Mouse (Mus musculus) thymus, adult 2 months (tissue): ENCODE measurements around the gene Klk8. TPM values are rescaled to one million over a fixed set of nuclear protein-coding genes. Genes with fewer than 3 reads are reported as not detected.

Experiments used
- DNase-seq: peaks from one replicate; pipeline ENCODE4 v3.0.0; 2021
- H3K27ac ChIP-seq: fragments of 200-500 bp; 2 replicates; pipeline ENCODE4 v1.5.1; 2012; ENCODE audit warnings: low read length, control low read depth; ENCODE audit not compliant: control insufficient read depth, insufficient read depth
- H3K27me3 ChIP-seq: fragments of 200-500 bp; 2 replicates; pipeline ENCODE4 v1.6.1; 2012; ENCODE audit warnings: mild to moderate bottlenecking, low read length, moderate library complexity, mixed read lengths; ENCODE audit not compliant: control insufficient read depth, insufficient read depth
- H3K36me3 ChIP-seq: fragments of 200-500 bp; 2 replicates; pipeline ENCODE4 v1.6.1; 2012; ENCODE audit warnings: mild to moderate bottlenecking, low read length, moderate library complexity; ENCODE audit not compliant: control insufficient read depth, insufficient read depth
- H3K4me1 ChIP-seq: fragments of 200-500 bp; replicated peaks from 2 replicates; pipeline ENCODE4 v1.6.1; 2012; ENCODE audit warnings: low read length; ENCODE audit not compliant: control insufficient read depth, insufficient read depth
- H3K4me3 ChIP-seq: fragments of 200-500 bp; 2 replicates; pipeline ENCODE4 v1.5.1; 2012; ENCODE audit warnings: mild to moderate bottlenecking, low read length, control low read depth, moderate library complexity; ENCODE audit not compliant: control insufficient read depth, insufficient read depth
- CTCF ChIP-seq: fragments of 200-500 bp; IDR thresholded peaks from 2 replicates; pipeline ENCODE4 v1.5.1; 2012; ENCODE audit warnings: mild to moderate bottlenecking, control low read depth, low read length, moderate library complexity, borderline replicate concordance; ENCODE audit not compliant: control insufficient read depth, poor library complexity, insufficient read depth; ENCODE audit errors: extremely low read depth
- POLR2A ChIP-seq: fragments of 200-500 bp; IDR thresholded peaks from 2 replicates; pipeline ENCODE4 v1.6.1; 2012; ENCODE audit warnings: mild to moderate bottlenecking, low read length, control low read depth, moderate library complexity; ENCODE audit not compliant: control insufficient read depth, poor library complexity, insufficient read depth; ENCODE audit errors: extremely low read depth
- WGBS: fragments of 180-500 bp; shearing (Covaris S2); methylation state at CpG from one replicate; pipeline ENCODE4 v1.1.7; 2018; 5-methylcytosine and 5-hydroxymethylcytosine counted together
- polyA plus RNA-seq: library from polyadenylated mRNA; depleted of rRNA; stranded (reverse); fragments of >200 nt; gene quantifications from 2 replicates; pipeline ENCODE4 v1.2.3, GENCODE M21; 2012; rRNA removed

The Klk8 gene
- polyA plus RNA-seq, 1 experiment, result 28.9 TPM

GRCm38 (mm10) chr7:43841701-43842100, 44.3 kb downstream of the Klk8 start, which contains the start of gene Klk5:
Klk5 (plus strand) TSS chr7:43841971.
- Histone ChIP-seq H3K36me3 (no peaks in the 10 kb centered on the region), H3K4me1 (no peaks in the 10 kb centered on the region), H3K27ac (no peak within 1 kb of the TSS), H3K27me3 (no peaks in the 10 kb centered on the region), H3K4me3 (no peak within 1 kb of the TSS)
- no peak for DNase-seq
- WGBS, result 60% methylated on average over 3 of the region's 3 CpGs
- TF ChIP-seq POLR2A (no peak), CTCF (no peak)

- Histone ChIP-seq H3K4me3 (no peak overlapping the region), H3K27ac (no peak overlapping the region), H3K27me3 (no peaks in the 10 kb centered on the region), H3K36me3 (no peaks in the 10 kb centered on the region), H3K4me1 (no peaks in the 10 kb centered on the region)
- 86% methylated on average over 4 of the region's 4 CpGs for WGBS
- no peak for TF ChIP-seq CTCF
- TF ChIP-seq POLR2A, result no peak
- no peak for DNase-seq
These were observed 46.4 kb downstream of the Klk8 start for GRCm38 (mm10) chr7:43843801-43844200.

GRCm38 (mm10) chr7:43851616-43852015, 54.2 kb downstream of the Klk8 start:
- TF ChIP-seq POLR2A (no peak), CTCF (no peak)
- Histone ChIP-seq H3K27ac (no peak overlapping the region), H3K4me3 (no peak overlapping the region), H3K27me3 (no peaks in the 10 kb centered on the region), H3K4me1 (no peaks in the 10 kb centered on the region), H3K36me3 (no peaks in the 10 kb centered on the region)
- no peak for DNase-seq
- 88% methylated on average over 6 of the region's 6 CpGs for WGBS

Other genes with a start within 250 kb of the Klk8 start
- gene Zfp658, start 235.3 kb upstream of the Klk8 start, polyA plus RNA-seq, result 1.2 and 1.5 TPM in 2 replicates
- 2.4 and 2.7 TPM in 2 replicates for gene Zfp719, start 218.0 kb upstream of the Klk8 start, polyA plus RNA-seq
- 0.07 and 0.08 TPM in 2 replicates for gene Zfp819, start 190.4 kb upstream of the Klk8 start, polyA plus RNA-seq
- 0.85 and 1.0 TPM in 2 replicates for gene Ceacam18, start 162.9 kb upstream of the Klk8 start, polyA plus RNA-seq
- 2.5 and 2.8 TPM in 2 replicates for gene Siglece, start 137.4 kb upstream of the Klk8 start, polyA plus RNA-seq
- 15.0 and 17.0 TPM in 2 replicates for gene Ctu1, start 125.6 kb upstream of the Klk8 start, polyA plus RNA-seq
- 1.9 and 2.0 TPM in 2 replicates for gene Klk14, start 107.2 kb upstream of the Klk8 start, polyA plus RNA-seq
- gene Klk13, start 85.0 kb upstream of the Klk8 start, polyA plus RNA-seq, result 3.6 and 4.4 TPM in 2 replicates
- gene Klk12, start 28.7 kb upstream of the Klk8 start, polyA plus RNA-seq, result 0.33 and 0.85 TPM in 2 replicates
- gene Klk11, start 23.0 kb upstream of the Klk8 start, polyA plus RNA-seq, result 0.32 and 0.81 TPM in 2 replicates
- gene Klk10, start 16.5 kb upstream of the Klk8 start, polyA plus RNA-seq, result 1.7 and 3.3 TPM in 2 replicates
- gene Klk9, start 5.7 kb upstream of the Klk8 start, polyA plus RNA-seq, result 0.17 and 0.51 TPM in 2 replicates
- gene Klk7, start 13.7 kb downstream of the Klk8 start, polyA plus RNA-seq, result 0.96 and 2.1 TPM in 2 replicates
- 1.2 and 3.5 TPM in 2 replicates for gene Klk6, start 26.9 kb downstream of the Klk8 start, polyA plus RNA-seq
- gene Klk5, start 44.4 kb downstream of the Klk8 start, polyA plus RNA-seq, result 0.87 and 1.8 TPM in 2 replicates
- 1.9 and 2.0 TPM in 2 replicates for gene Klk4, start 83.6 kb downstream of the Klk8 start, polyA plus RNA-seq
- gene Klk15, start 136.2 kb downstream of the Klk8 start, polyA plus RNA-seq, result 0.65 and 0.70 TPM in 2 replicates
- 0.84 and 1.1 TPM in 2 replicates for gene Klk1b8, start 153.1 kb downstream of the Klk8 start, polyA plus RNA-seq
- gene Klk1b1, start 169.2 kb downstream of the Klk8 start, polyA plus RNA-seq, result 0.57 TPM in 2 replicates
- 1.8 and 2.3 TPM in 2 replicates for gene Klk1b9, start 178.5 kb downstream of the Klk8 start, polyA plus RNA-seq
- 2.3 and 3.7 TPM in 2 replicates for gene Klk1b11, start 198.3 kb downstream of the Klk8 start, polyA plus RNA-seq
- 1.8 and 5.7 TPM in 2 replicates for gene Klk1b26, start 214.6 kb downstream of the Klk8 start, polyA plus RNA-seq